Mouse (Mus musculus) liver, adult 2 months (tissue): ENCODE results near the gene Galm.

Experiments
- CTCF ChIP-seq: fragments of 200-500 bp; IDR thresholded peaks from 2 replicates; pipeline ENCODE4 v1.5.1; 2011; ENCODE audit warnings: low read depth, low read length, control low read depth
- POLR2A ChIP-seq: fragments of 200-500 bp; IDR thresholded peaks from 2 replicates; pipeline ENCODE4 v1.6.1; 2011; ENCODE audit warnings: low read length, control low read depth; ENCODE audit not compliant: insufficient read depth; ENCODE audit errors: extremely low read depth

DNA sequence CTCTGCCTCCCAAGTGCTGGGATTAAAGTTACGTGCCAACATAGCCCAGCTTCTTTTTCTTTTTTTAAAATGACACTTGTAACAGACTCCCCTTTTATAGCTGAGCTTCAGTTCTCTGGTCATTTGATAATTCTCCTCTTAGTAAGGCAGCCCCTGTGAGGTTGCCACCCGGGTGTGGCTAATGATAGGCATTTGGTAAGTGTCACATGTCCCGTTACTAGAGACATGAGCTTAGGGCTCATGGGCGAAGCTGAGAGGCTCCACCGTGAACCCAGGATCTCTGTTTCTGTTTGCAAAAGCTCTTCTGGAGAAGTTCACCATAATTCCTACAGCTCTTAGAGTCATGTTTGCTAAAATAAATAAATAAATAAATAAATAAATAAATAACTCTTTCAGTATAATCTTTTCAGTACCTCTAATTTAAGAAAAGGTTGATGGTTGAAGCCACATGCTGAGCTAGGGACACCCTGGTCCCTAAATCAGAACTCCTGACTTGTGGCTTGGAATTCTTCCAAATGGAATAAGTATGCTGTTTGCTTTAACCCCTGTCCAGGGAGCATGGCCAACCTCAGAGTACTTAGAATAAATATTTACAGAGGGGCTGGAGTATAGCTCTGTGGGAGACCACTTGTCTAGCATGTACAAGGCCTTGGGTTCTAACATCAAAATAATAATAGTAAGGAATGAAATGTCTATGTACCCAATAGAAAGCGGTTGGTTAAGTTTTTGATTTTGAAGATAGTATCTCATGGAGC lies 16.4 kb downstream of the Galm start:
- TF ChIP-seq POLR2A (no peak), CTCF (no peak)
